Mouse (Mus musculus) gastrocnemius, postnatal 36 days (tissue): ENCODE measurements around the gene Abraxas2. TPM values are rescaled to one million over a fixed set of nuclear protein-coding genes. Genes with fewer than 3 reads are reported as not detected.

Source experiments
- total RNA-seq, 2 experiments: library from RNA; stranded (reverse); gene quantifications; 2 replicates each; pipeline ENCODE4 v1.2.3; 2021

Abraxas2 gene
- total RNA-seq, 2 experiments from 2014 or later, result 20.5 to 21.3 TPM

Other genes with a start within 250 kb of the Abraxas2 start
- 10 to 100 TPM; 12.9 to 13.2 TPM for gene Lhpp, start 248.6 kb upstream of the Abraxas2 start, total RNA-seq
- gene Fam53b, start 45.3 kb upstream of the Abraxas2 start, total RNA-seq, result 10 to 100 TPM; 15.0 to 16.1 TPM
- gene Eef1akmt2, start 6.6 kb upstream of the Abraxas2 start, total RNA-seq, result 1 to 10 TPM; 5.0 to 6.8 TPM
- 10 to 100 TPM; 44.4 to 53.3 TPM for gene Zranb1, start 71.9 kb downstream of the Abraxas2 start, total RNA-seq